Mouse (Mus musculus) forebrain, embryonic 11.5 days (tissue): ENCODE measurements at regions not wholly inside any gene's neighbourhood (a gene's known extent, or its start where the extent isn't known, plus 50 kb on each side); places are given as distances from the start of the nearest gene placed in this dataset.
"Not testable (repeated sequence)": the region's sequence is repeated elsewhere in the genome, so short reads cannot be mapped to it uniquely, and the experiment has no call there.

ENCODE experiments used
- ATAC-seq: fragments of 200-750 bp; cut with Nextera tagmentation; replicated peaks from 2 replicates; pipeline ENCODE4 v1.8.0; 2017; ENCODE audit warnings: moderate TSS enrichment; ENCODE audit not compliant: low FRiP score
- DNase-seq: peaks from one replicate; pipeline ENCODE4 v3.0.0-alpha.2; 2017; ENCODE audit warnings: low spot score
- H3K27ac ChIP-seq: fragments of 300-500 bp; sonication (generic); 2 replicates; pipeline ENCODE4 v1.5.1; 2014; ENCODE audit warnings: low read depth, low read length
- H3K27me3 ChIP-seq: fragments of 300-500 bp; sonication (generic); 2 replicates; pipeline ENCODE4 v1.6.1; 2014; ENCODE audit warnings: mild to moderate bottlenecking, low read length, mixed read lengths; ENCODE audit not compliant: control insufficient read depth, insufficient read depth
- H3K36me3 ChIP-seq: fragments of 300-500 bp; sonication (generic); 2 replicates; pipeline ENCODE4 v1.6.1; 2014; ENCODE audit warnings: mild to moderate bottlenecking, low read length, moderate library complexity, mixed read lengths; ENCODE audit not compliant: control insufficient read depth, insufficient read depth
- H3K4me1 ChIP-seq: fragments of 300-500 bp; sonication (generic); replicated peaks from 2 replicates; pipeline ENCODE4 v1.6.1; 2014; ENCODE audit warnings: low read length, mixed read lengths; ENCODE audit not compliant: control insufficient read depth, insufficient read depth
- H3K4me2 ChIP-seq: fragments of 300-500 bp; sonication (generic); 2 replicates; pipeline ENCODE4 v1.6.1; 2014; ENCODE audit warnings: low read depth, mild to moderate bottlenecking, low read length, moderate library complexity, mixed read lengths; ENCODE audit not compliant: severe bottlenecking
- H3K4me3 ChIP-seq: fragments of 300-500 bp; sonication (generic); 2 replicates; pipeline ENCODE4 v1.5.1; 2014; ENCODE audit warnings: low read depth, low read length
- H3K9ac ChIP-seq: fragments of 300-500 bp; sonication (generic); 2 replicates; pipeline ENCODE4 v1.6.1; 2014; ENCODE audit warnings: low read length
- H3K9me3 ChIP-seq: fragments of 300-500 bp; sonication (generic); 2 replicates; pipeline ENCODE4 v1.6.1; 2016; ENCODE audit warnings: low read length, mixed read lengths; ENCODE audit not compliant: control insufficient read depth
- WGBS: fragments of 180-500 bp; shearing (Covaris S2); extraction: QIAGEN DNeasy Blood & Tissue Kit; methylation state at CpG from one replicate; pipeline ENCODE4 v1.1.7; 2014; 5-methylcytosine and 5-hydroxymethylcytosine counted together

DNA sequence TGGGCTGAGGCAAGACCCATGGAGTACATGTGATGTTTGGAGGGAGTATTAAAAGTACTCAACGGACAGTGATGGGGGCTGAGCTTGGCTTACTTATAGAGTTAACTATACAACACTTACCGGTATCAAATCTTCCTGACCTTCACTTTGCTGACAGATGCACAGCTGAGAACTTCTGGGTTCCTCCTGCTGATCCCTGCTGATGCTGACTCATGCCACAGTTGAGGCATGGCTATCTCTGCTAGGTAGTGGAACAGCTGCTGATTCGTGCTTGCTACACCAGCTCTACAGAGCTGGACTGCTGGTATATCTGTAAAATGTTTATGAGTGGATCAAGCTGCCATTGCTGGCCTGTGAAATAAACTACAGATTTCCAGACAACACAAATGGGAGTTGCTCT is 145.3 kb upstream of the Olfm3 start:
- no peak for DNase-seq
- 85% methylated on average over 3 of the region's 3 CpGs for WGBS
- ATAC-seq = 0 out of 2 replicates have a peak, but pooled peaks have one; percentile 19
- H3K4me3 ChIP-seq = no peak overlapping the region
- H3K4me1 ChIP-seq = no peaks in the 10 kb centered on the region
- H3K36me3 ChIP-seq = no peaks in the 10 kb centered on the region
- H3K9ac ChIP-seq = no peak overlapping the region
- H3K4me2 ChIP-seq = no peak overlapping the region
- no peaks in the 10 kb centered on the region for H3K27me3 ChIP-seq
- no peaks in the 10 kb centered on the region for H3K9me3 ChIP-seq
- no peak overlapping the region for H3K27ac ChIP-seq

DNA sequence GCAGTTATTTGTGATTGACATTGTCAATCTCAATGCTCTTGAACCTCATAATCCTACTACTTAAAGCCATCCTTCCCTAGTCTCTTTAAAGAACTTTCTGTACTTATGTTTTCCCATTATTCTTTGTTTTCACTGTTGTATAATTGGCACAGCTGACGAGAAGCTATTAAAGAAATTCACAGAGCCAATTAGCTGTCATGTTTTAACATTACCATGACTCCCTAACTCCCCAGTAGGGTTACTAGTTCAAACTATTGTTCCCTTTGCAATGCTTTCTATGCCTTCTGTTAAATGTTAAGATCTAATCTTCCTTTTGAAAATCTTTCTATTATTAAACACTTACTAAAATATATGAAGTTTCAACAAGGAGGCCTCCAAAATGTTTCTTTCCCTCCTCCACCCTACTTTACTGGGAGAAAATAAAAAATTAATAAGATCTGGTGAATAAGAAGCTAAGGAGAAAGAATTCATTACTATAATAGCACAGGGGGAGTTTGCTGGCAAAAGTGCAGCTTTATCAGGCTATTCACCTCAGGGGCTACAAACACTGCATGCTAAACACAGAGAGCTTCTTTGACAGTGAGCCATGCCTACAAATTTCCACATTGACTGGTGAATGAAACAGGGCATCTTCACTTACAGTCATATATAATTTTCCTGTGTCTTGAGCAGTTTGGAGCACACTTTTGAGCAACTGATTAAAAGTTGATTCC is 144.4 kb upstream of the Olfm3 start:
- Histone ChIP-seq H3K4me2 (no peak overlapping the region), H3K27ac (no peak overlapping the region), H3K27me3 (no peaks in the 10 kb centered on the region), H3K4me3 (no peak overlapping the region), H3K9me3 (no peaks in the 10 kb centered on the region), H3K9ac (no peak overlapping the region), H3K36me3 (no peaks in the 10 kb centered on the region), H3K4me1 (no peaks in the 10 kb centered on the region)
- WGBS = 18% methylated on average over 1 of the region's 1 CpGs
- ATAC-seq = peak; percentile 83
- DNase-seq = no peak

GRCm38 (mm10) chr3:114762373-114762772 is 141.5 kb upstream of the Olfm3 start:
- not testable (repeated sequence) for H3K9me3 ChIP-seq, H3K27ac ChIP-seq, H3K27me3 ChIP-seq, DNase-seq, H3K36me3 ChIP-seq, H3K4me1 ChIP-seq, ATAC-seq, H3K9ac ChIP-seq, H3K4me2 ChIP-seq, H3K4me3 ChIP-seq
- WGBS = 82% methylated on average over 8 of the region's 8 CpGs

GRCm38 (mm10) chr3:114789082-114789481 is 114.8 kb upstream of the Olfm3 start:
- H3K36me3 ChIP-seq = no peaks in the 10 kb centered on the region
- no peak overlapping the region for H3K27ac ChIP-seq
- no peak for ATAC-seq
- no peaks in the 10 kb centered on the region for H3K4me1 ChIP-seq
- H3K9ac ChIP-seq = no peak overlapping the region
- no peaks in the 10 kb centered on the region for H3K27me3 ChIP-seq
- H3K9me3 ChIP-seq = no peaks in the 10 kb centered on the region
- DNase-seq = no peak
- H3K4me2 ChIP-seq = no peak overlapping the region
- 53% methylated on average over 1 of the region's 1 CpGs for WGBS
- no peak overlapping the region for H3K4me3 ChIP-seq

GRCm38 (mm10) chr3:114790005-114790404 is 113.9 kb upstream of the Olfm3 start:
- no peak overlapping the region for H3K4me3 ChIP-seq
- no peak for ATAC-seq
- no peak overlapping the region for H3K9ac ChIP-seq
- no peaks in the 10 kb centered on the region for H3K4me1 ChIP-seq
- H3K4me2 ChIP-seq = no peak overlapping the region
- no peaks in the 10 kb centered on the region for H3K27me3 ChIP-seq
- 71% methylated on average over 2 of the region's 2 CpGs for WGBS
- H3K27ac ChIP-seq = no peak overlapping the region
- H3K36me3 ChIP-seq = no peaks in the 10 kb centered on the region
- no peaks in the 10 kb centered on the region for H3K9me3 ChIP-seq
- no peak for DNase-seq

GRCm38 (mm10) chr3:114833120-114833519 is 70.8 kb upstream of the Olfm3 start:
- H3K9me3 ChIP-seq = no peaks in the 10 kb centered on the region
- no peaks in the 10 kb centered on the region for H3K4me1 ChIP-seq
- DNase-seq (no peak), ATAC-seq (no peak)
- H3K4me3 ChIP-seq = no peak overlapping the region
- no peaks in the 10 kb centered on the region for H3K36me3 ChIP-seq
- H3K9ac ChIP-seq = no peak overlapping the region
- 79% methylated on average over 2 of the region's 2 CpGs for WGBS
- H3K27me3 ChIP-seq = no peaks in the 10 kb centered on the region
- no peak overlapping the region for H3K27ac ChIP-seq
- H3K4me2 ChIP-seq = no peak overlapping the region
